In genomic region chr4:97808885-97809284, GRCm38 (mm10) we compare ENCODE assay signal across 25 mouse cellular contexts. TPM values are rescaled to one million over a fixed set of nuclear protein-coding genes. Genes with fewer than 3 reads are reported as not detected.
"Had no signal": no experiment of that assay in that cellular context is flagged by ENCODE, and none has a peak within 500 bp of the region (broad histone marks: within the 10 kb centered on the region; RNA-seq: fewer than 3 reads in every experiment).

No protein-coding gene starts in this region.

- DNase-seq: kidney, adult 11 months; kidney, adult 8-10 months; kidney, postnatal 14 days; left cerebral cortex, postnatal 4 days; lung, adult 2 months; lung, postnatal 14 days; lung, postnatal 4 days; retina, postnatal 1 day; right cerebral cortex, postnatal 25 days; spleen, adult 18-20 months; thymus, postnatal 36 days had no signal

- H3K4me1 ChIP-seq: megakaryocyte, embryonic 14.5 days had no signal

- H3K9me3 ChIP-seq: limb, embryonic 12.5 days; limb, embryonic 15.5 days; liver, embryonic 15.5 days; megakaryocyte, embryonic 14.5 days; midbrain, embryonic 10.5 days; midbrain, embryonic 13.5 days; neural tube, embryonic 13.5 days; stomach, embryonic 15.5 days had no signal

- H3K9ac ChIP-seq: limb, embryonic 12.5 days; limb, embryonic 15.5 days; liver, embryonic 15.5 days; midbrain, embryonic 13.5 days; neural tube, embryonic 13.5 days; stomach, embryonic 15.5 days had no signal

- H3K4me3 ChIP-seq: limb, embryonic 12.5 days; limb, embryonic 15.5 days; liver, embryonic 15.5 days; megakaryocyte, embryonic 14.5 days; midbrain, embryonic 10.5 days; midbrain, embryonic 13.5 days; myocyte; neural tube, embryonic 13.5 days; stomach, embryonic 15.5 days had no signal

- H3K27me3 ChIP-seq: limb, embryonic 12.5 days; limb, embryonic 15.5 days; liver, embryonic 15.5 days; neural tube, embryonic 13.5 days; stomach, embryonic 15.5 days had no signal

- H3K4me2 ChIP-seq: limb, embryonic 12.5 days; limb, embryonic 15.5 days; liver, embryonic 11.5 days; liver, embryonic 15.5 days; midbrain, embryonic 13.5 days; neural tube, embryonic 13.5 days; stomach, embryonic 15.5 days had no signal

- H3K36me3 ChIP-seq: limb, embryonic 15.5 days; liver, embryonic 15.5 days; midbrain, embryonic 10.5 days; midbrain, embryonic 13.5 days; neural tube, embryonic 13.5 days; stomach, embryonic 15.5 days had no signal

- H3K27ac ChIP-seq: limb, embryonic 12.5 days; limb, embryonic 15.5 days; liver, embryonic 15.5 days; midbrain, embryonic 10.5 days; midbrain, embryonic 13.5 days; neural tube, embryonic 13.5 days; stomach, embryonic 15.5 days had no signal

- ATAC-seq: midbrain, embryonic 13.5 days; midbrain, embryonic 16.5 days had no signal

RNA-seq across cellular contexts. Expression of gene E130114P18Rik, which starts 31.0 kb away (rescaled TPM):
- total RNA-seq: monocyte, adult 5-6 weeks; neutrophil, adult 5-6 weeks had no signal
- polyA plus RNA-seq: large intestine, adult 2 months; myocyte had no signal
